Mouse (Mus musculus) liver, postnatal 0 days (tissue): ENCODE results near the gene Col4a3bp. TPM values are rescaled to one million over a fixed set of nuclear protein-coding genes. Genes with fewer than 3 reads are reported as not detected.
A peak's percentile ranks its signal among the peaks of the same experiment; 100 is the strongest.

Experiments
- ATAC-seq: fragments of 200-750 bp; cut with Nextera tagmentation; 2 replicates; pipeline ENCODE4 v1.8.0; 2017; ENCODE audit warnings: mild to moderate bottlenecking, moderate library complexity
- DNase-seq: peaks from one replicate; pipeline ENCODE4 v3.0.0-alpha.2; 2016
- H3K27ac ChIP-seq: fragments of 300-500 bp; sonication (generic); 2 replicates; pipeline ENCODE4 v1.5.1; 2014; ENCODE audit warnings: antibody characterized with exemption, moderate library complexity, mild to moderate bottlenecking, low read depth
- H3K27me3 ChIP-seq: fragments of 300-500 bp; sonication (generic); 2 replicates; pipeline ENCODE4 v1.6.1; 2014; ENCODE audit warnings: low read length, control low read depth, mixed read lengths; ENCODE audit not compliant: insufficient read depth
- H3K36me3 ChIP-seq: fragments of 300-500 bp; sonication (generic); replicated peaks from 2 replicates; pipeline ENCODE4 v1.6.1; 2014; ENCODE audit warnings: mild to moderate bottlenecking, control low read depth, low read length, moderate library complexity, mixed read lengths; ENCODE audit not compliant: insufficient read depth
- H3K4me1 ChIP-seq: fragments of 300-500 bp; sonication (generic); 2 replicates; pipeline ENCODE4 v1.6.1; 2014; ENCODE audit warnings: antibody characterized with exemption, mild to moderate bottlenecking, control low read depth; ENCODE audit not compliant: insufficient read depth
- H3K4me2 ChIP-seq: fragments of 300-500 bp; sonication (generic); 2 replicates; pipeline ENCODE4 v1.6.1; 2014; ENCODE audit warnings: low read depth, mild to moderate bottlenecking, low read length, moderate library complexity, mixed read lengths
- H3K4me3 ChIP-seq: fragments of 300-500 bp; sonication (generic); 2 replicates; pipeline ENCODE4 v1.5.1; 2014; ENCODE audit warnings: low read depth, low read length
- H3K9ac ChIP-seq: fragments of 300-500 bp; sonication (generic); replicated peaks from 2 replicates; pipeline ENCODE4 v1.6.1; 2014; ENCODE audit warnings: mild to moderate bottlenecking, moderate library complexity
- H3K9me3 ChIP-seq: fragments of 300-500 bp; sonication (generic); 2 replicates; pipeline ENCODE4 v1.6.1; 2016; ENCODE audit warnings: mild to moderate bottlenecking, control low read depth, low read length, mixed read lengths
- CTCF ChIP-seq: sonication (generic); IDR thresholded peaks from 2 replicates; pipeline ENCODE4 v1.5.1; 2016; ENCODE audit warnings: antibody characterized with exemption, low read depth
- EP300 ChIP-seq: IDR thresholded peaks from 2 replicates; pipeline ENCODE4 v1.6.1; 2016; ENCODE audit warnings: antibody characterized with exemption, low read depth, mild to moderate bottlenecking
- WGBS: fragments of 180-500 bp; shearing (Covaris S2); extraction: QIAGEN DNeasy Blood & Tissue Kit; methylation state at CpG from one replicate; pipeline ENCODE4 v1.1.7; 2014; ENCODE audit not compliant: insufficient replicate concordance; 5-methylcytosine and 5-hydroxymethylcytosine counted together
- polyA plus RNA-seq: library from polyadenylated mRNA; unstranded; fragments of >200 nt; fragmentation: Nextera tagmentation; extraction: Ambion mirVana; gene quantifications from 2 replicates; pipeline ENCODE4 v1.2.1, GENCODE M21; 2015

The Col4a3bp gene
- polyA plus RNA-seq, 1 experiment from 2014 or later: 4.2 TPM

GRCm38 (mm10) chr13:96664419-96664974, 122.1 kb downstream of the Col4a3bp start:
- 55% methylated on average over 7 of the region's 7 CpGs for WGBS
- DNase-seq: peak; percentile 44
- H3K9me3 ChIP-seq: no peaks in the 10 kb centered on the region
- peaks cover 64% of the 10 kb centered on the region for H3K36me3 ChIP-seq
- H3K27ac ChIP-seq: peak overlapping the region; percentile 93
- peak overlapping the region; percentile 26; the same call in 1 of the 2 replicates for H3K9ac ChIP-seq
- no peaks in the 10 kb centered on the region for H3K27me3 ChIP-seq
- TF ChIP-seq CTCF: no peak
- peak; percentile 23; the same call in 1 of the 2 replicates for TF ChIP-seq EP300
- 0 out of 2 replicates have a peak overlapping the region, but pooled peaks have one; percentile 22 for H3K4me2 ChIP-seq
- H3K4me3 ChIP-seq: no peak overlapping the region
- peaks cover 24% of the 10 kb centered on the region for H3K4me1 ChIP-seq
- ATAC-seq: peak; percentile 79

DNA sequence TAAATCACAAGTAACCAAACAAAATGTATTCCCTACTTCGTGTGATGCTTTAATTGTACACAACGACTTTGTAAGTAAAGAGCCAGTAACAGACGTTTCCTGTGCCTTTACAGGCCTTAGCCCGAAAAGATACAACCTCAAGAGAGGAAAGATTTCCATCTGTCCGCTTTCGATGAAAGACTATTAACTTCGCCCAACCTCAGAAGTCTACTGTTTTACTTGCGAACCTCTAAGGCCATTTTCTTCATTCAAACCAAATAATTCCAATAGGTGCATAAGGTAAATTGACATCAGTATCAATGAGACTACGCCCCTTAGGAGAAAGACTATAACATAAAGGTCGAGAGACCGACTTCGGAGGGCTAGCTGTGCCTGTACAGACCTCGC, 127.6 kb downstream of the Col4a3bp start:
- TF ChIP-seq CTCF (no peak), EP300 (no peak)
- 2% methylated on average over 13 of the region's 13 CpGs for WGBS
- H3K4me3 ChIP-seq: peak overlapping the region; percentile 94
- H3K4me1 ChIP-seq: peaks cover 26% of the 10 kb centered on the region
- DNase-seq (no peak), ATAC-seq (no peak)
- peaks cover 16% of the 10 kb centered on the region for H3K36me3 ChIP-seq
- H3K27me3 ChIP-seq: no peaks in the 10 kb centered on the region
- peak overlapping the region; percentile 84 for H3K4me2 ChIP-seq
- peak overlapping the region; percentile 93 for H3K27ac ChIP-seq
- no peaks in the 10 kb centered on the region for H3K9me3 ChIP-seq
- peak overlapping the region; percentile 92 for H3K9ac ChIP-seq

DNA sequence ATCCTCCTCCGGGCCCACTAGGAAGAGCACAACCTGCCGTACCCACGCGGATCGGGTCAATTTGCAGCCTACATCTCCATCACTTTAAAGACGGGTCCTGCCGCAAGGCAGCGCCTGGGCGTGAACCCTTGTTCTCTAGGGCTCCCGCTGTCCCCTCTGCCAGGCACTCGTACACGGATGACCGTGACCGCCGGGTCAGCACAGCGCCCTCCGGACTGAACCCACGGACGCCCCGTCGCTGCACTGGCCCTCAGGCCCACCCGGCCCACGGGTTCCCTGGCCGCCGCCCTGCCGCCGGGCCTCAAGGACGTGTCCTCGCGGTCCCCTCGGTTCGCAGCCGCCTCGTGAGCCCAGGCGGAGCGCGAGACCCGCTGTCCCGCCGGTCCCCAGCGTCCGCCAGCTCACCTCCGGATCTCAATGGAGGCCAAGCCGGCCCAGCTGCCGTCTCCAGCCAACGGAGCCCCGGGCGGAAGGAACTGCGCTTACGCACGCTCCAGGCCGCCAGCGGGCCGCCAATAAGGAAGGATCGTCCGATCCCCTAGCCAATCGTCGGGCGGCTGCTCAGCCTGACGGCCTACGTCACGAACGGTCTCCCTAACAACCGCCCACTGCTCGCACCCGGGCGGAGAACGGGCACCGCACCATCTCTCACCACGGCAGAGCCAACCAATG, 128.1 kb downstream of the Col4a3bp start, which contains the start of gene Hmgcr:
Hmgcr (minus strand) TSS at position 531 of the 672 bp plus-strand sequence.
- DNase-seq: peak; percentile 96
- H3K9ac ChIP-seq: peak within 1 kb of the TSS; percentile 92
- H3K36me3 ChIP-seq: peaks cover 11% of the 10 kb centered on the region
- 1% methylated on average over 65 of the region's 70 CpGs for WGBS
- H3K9me3 ChIP-seq: no peaks in the 10 kb centered on the region
- ATAC-seq: peak; percentile 99
- H3K27ac ChIP-seq: peak within 1 kb of the TSS; percentile 93
- peak within 1 kb of the TSS; percentile 84 for H3K4me2 ChIP-seq
- peak within 1 kb of the TSS; percentile 94 for H3K4me3 ChIP-seq
- H3K27me3 ChIP-seq: no peaks in the 10 kb centered on the region
- TF ChIP-seq EP300 (no peak), CTCF (peak; percentile 37)
- peaks cover 26% of the 10 kb centered on the region for H3K4me1 ChIP-seq

DNA sequence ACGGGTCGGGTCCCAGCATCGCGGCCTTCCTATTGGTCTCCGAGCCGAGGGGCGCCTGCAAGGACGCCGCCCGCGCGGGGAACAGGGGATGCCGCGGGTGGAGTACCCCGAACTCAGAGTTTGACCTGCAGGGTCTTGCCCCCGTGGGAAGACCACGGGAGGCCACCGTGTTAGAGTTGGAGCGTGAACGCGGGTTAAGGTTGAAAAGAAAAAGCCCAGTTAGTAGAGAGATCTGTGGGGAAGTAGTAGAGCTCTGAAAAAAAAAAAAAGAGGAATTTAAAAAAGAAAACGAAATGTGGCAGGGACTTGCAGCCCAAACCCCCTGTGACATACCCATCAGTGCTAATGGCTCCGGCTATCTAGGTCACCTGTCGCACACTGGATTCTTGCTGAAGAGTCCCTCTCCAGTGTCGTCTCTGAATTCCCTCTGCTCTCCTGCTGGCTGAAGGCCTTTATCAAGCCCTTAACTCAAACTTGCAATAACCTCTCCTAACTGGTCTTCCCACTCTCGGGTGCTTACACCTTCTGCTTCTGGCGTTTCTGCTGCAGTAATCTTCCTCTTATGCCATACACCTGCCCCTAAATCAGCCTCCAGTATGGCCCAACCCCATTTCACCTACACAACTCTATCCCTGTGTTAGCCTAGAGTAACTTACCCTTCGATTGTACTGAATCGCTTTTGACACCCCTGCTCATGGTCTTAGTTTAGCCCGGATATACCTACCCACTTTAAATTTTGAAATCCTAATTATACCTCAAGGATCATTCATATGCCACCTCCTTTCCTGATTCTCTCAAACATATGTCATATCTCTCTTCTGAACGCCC, 128.9 kb downstream of the Col4a3bp start:
- Histone ChIP-seq H3K36me3 (peaks cover 4% of the 10 kb centered on the region), H3K27me3 (no peaks in the 10 kb centered on the region), H3K27ac (peak overlapping the region; percentile 93), H3K9ac (peak overlapping the region; percentile 92; the same call in 1 of the 2 replicates), H3K4me2 (peak overlapping the region; percentile 84), H3K4me3 (peak overlapping the region; percentile 94), H3K4me1 (peaks cover 23% of the 10 kb centered on the region), H3K9me3 (no peaks in the 10 kb centered on the region)
- no peak for ATAC-seq
- WGBS: 10% methylated on average over 31 of the region's 31 CpGs
- no peak for DNase-seq
- TF ChIP-seq EP300: no peak
- TF ChIP-seq CTCF: no peak

- 86% methylated on average over 5 of the region's 5 CpGs for WGBS
- Histone ChIP-seq H3K27me3 (no peaks in the 10 kb centered on the region), H3K4me3 (no peak overlapping the region), H3K27ac (peak overlapping the region; percentile 93; the same call in 1 of the 2 replicates), H3K9ac (no peak overlapping the region), H3K4me2 (no peak overlapping the region), H3K36me3 (no peaks in the 10 kb centered on the region), H3K9me3 (no peaks in the 10 kb centered on the region), H3K4me1 (peaks cover 23% of the 10 kb centered on the region)
- TF ChIP-seq EP300 (no peak), CTCF (no peak)
- ATAC-seq (no peak), DNase-seq (no peak)
These were observed 129.5 kb downstream of the Col4a3bp start for GRCm38 (mm10) chr13:96671906-96672234.

DNA sequence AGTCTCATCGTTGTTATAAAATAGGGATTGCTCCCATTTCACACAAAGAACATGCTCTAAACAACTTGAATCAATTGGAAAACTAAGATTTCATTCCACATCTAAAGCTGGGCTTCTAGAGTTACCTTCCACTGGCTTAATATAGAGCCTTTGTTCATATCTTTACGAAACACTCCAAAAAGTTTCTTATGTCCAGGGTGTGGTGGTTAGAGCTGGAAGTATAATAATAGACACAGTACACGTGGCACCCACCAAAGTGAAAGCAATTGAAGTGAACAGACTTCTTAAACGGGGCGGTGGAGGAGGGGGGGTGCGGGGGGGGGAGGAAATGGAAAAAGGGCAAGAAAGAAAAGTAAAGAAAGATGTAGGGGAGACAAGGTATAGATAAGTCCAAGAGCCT, 129.9 kb downstream of the Col4a3bp start:
- DNase-seq (no peak), ATAC-seq (no peak)
- Histone ChIP-seq H3K4me2 (no peak overlapping the region; the same call in 1 of the 2 replicates), H3K4me3 (no peak overlapping the region), H3K9me3 (no peaks in the 10 kb centered on the region), H3K36me3 (no peaks in the 10 kb centered on the region), H3K4me1 (peaks cover 24% of the 10 kb centered on the region), H3K9ac (no peak overlapping the region), H3K27ac (no peak overlapping the region), H3K27me3 (no peaks in the 10 kb centered on the region)
- no peak for TF ChIP-seq CTCF
- no peak for TF ChIP-seq EP300
- WGBS: 30% methylated on average over 6 of the region's 6 CpGs
